Mouse (Mus musculus) ES-Bruce4 (cell line): Measurements from ENCODE around the gene Tnip2.

Experiments
- CTCF ChIP-seq: IDR thresholded peaks from one replicate; pipeline ENCODE4 v1.8.1; 2011; ENCODE audit warnings: low read depth, low read length
- POLR2A ChIP-seq: IDR thresholded peaks from one replicate; pipeline ENCODE4 v1.8.1; 2011; ENCODE audit warnings: low read length; ENCODE audit not compliant: insufficient read depth

GRCm38 (mm10) chr5:34461841-34462240 lies 52.0 kb downstream of the Tnip2 start:
- TF ChIP-seq POLR2A (no peak), CTCF (no peak)
